Mouse (Mus musculus) ES-E14 (cell line): ENCODE results near the gene Map10. TPM values are rescaled to one million over a fixed set of nuclear protein-coding genes. Genes with fewer than 3 reads are reported as not detected.

ENCODE experiments used
- DNase-seq: peaks from one replicate; pipeline ENCODE4 v3.0.0-alpha.2; 2013; ENCODE audit warnings: low read depth, low spot score
- H3K27ac ChIP-seq: 2 replicates; pipeline ENCODE4 v1.5.1; 2012; ENCODE audit warnings: low read depth, mild to moderate bottlenecking, low read length, moderate library complexity, mixed read lengths; ENCODE audit not compliant: poor library complexity, insufficient read depth, severe bottlenecking
- H3K36me3 ChIP-seq: 2 replicates; pipeline ENCODE4 v1.6.1; 2012; ENCODE audit warnings: mild to moderate bottlenecking, low read length, moderate library complexity, mixed read lengths; ENCODE audit not compliant: control insufficient read depth, poor library complexity, insufficient read depth, severe bottlenecking
- H3K4me1 ChIP-seq, 2 experiments: fragments of 150-350 bp in 1 of 2; sonication (generic) in 1 of 2; 2 replicates each; pipeline ENCODE4 v1.6.1; 2012; ENCODE audit warnings: low read length in 2 of 2, mild to moderate bottlenecking in 1 of 2, mixed read lengths in 1 of 2; ENCODE audit not compliant: control insufficient read depth in 2 of 2, insufficient read depth in 2 of 2, poor library complexity in 1 of 2
- H3K4me3 ChIP-seq, 2 experiments: fragments of 150-350 bp in 1 of 2; sonication (generic) in 1 of 2; 2 replicates each; pipeline ENCODE4 v1.5.1; 2012; ENCODE audit warnings: low read length in 2 of 2, low read depth in 1 of 2, mild to moderate bottlenecking in 1 of 2, mixed read lengths in 1 of 2; ENCODE audit not compliant: insufficient read depth in 1 of 2, poor library complexity in 1 of 2, severe bottlenecking in 1 of 2
- H3K9ac ChIP-seq: 2 replicates; pipeline ENCODE4 v1.6.1; 2012; ENCODE audit warnings: low read depth, mild to moderate bottlenecking, low read length, mixed read lengths; ENCODE audit not compliant: poor library complexity, insufficient read depth, severe bottlenecking
- H3K9me3 ChIP-seq: fragments of 150-350 bp; sonication (generic); 2 replicates; pipeline ENCODE4 v1.6.1; 2012; ENCODE audit warnings: low read depth, mild to moderate bottlenecking, low read length; ENCODE audit not compliant: control insufficient read depth, insufficient read depth
- CHD2 ChIP-seq: IDR thresholded peaks from 2 replicates; pipeline ENCODE4 v1.6.1; 2014; ENCODE audit warnings: mild to moderate bottlenecking, low read depth, low read length, inconsistent platforms
- HCFC1 ChIP-seq: IDR thresholded peaks from 2 replicates; pipeline ENCODE4 v1.6.1; 2012; ENCODE audit warnings: low read length, inconsistent platforms, borderline replicate concordance; ENCODE audit not compliant: insufficient read depth
- MAFK ChIP-seq: IDR thresholded peaks from 2 replicates; pipeline ENCODE4 v1.6.1; 2014; ENCODE audit warnings: mild to moderate bottlenecking, low read depth, low read length, inconsistent platforms; ENCODE audit not compliant: insufficient read depth
- ZC3H11A ChIP-seq: IDR thresholded peaks from 2 replicates; pipeline ENCODE4 v1.6.1; 2012; ENCODE audit warnings: low read depth, mild to moderate bottlenecking, inconsistent platforms, low read length, borderline replicate concordance
- ZNF384 ChIP-seq: IDR thresholded peaks from 2 replicates; pipeline ENCODE4 v1.6.1; 2012; ENCODE audit warnings: low read depth, low read length, inconsistent platforms
- in situ Hi-C, 2 experiments: fragments of 600-800 bp; cut with MboI; formaldehyde crosslinking; loops; one replicate each; pipeline ENCODE4 v1.15.1; 2025; ENCODE audit warnings: low sequenced_read_pairs in 2 of 2, inconsistent platforms in 1 of 2; ENCODE audit not compliant: unreplicated experiment in 2 of 2
- total RNA-seq: library from RNA; depleted of rRNA; stranded (reverse); fragments of 300-350 nt; gene quantifications from 2 replicates; pipeline ENCODE4 v1.2.3, GENCODE M21; 2012

The Map10 gene
- total RNA-seq, 1 experiment: 6.4 TPM

DNA sequence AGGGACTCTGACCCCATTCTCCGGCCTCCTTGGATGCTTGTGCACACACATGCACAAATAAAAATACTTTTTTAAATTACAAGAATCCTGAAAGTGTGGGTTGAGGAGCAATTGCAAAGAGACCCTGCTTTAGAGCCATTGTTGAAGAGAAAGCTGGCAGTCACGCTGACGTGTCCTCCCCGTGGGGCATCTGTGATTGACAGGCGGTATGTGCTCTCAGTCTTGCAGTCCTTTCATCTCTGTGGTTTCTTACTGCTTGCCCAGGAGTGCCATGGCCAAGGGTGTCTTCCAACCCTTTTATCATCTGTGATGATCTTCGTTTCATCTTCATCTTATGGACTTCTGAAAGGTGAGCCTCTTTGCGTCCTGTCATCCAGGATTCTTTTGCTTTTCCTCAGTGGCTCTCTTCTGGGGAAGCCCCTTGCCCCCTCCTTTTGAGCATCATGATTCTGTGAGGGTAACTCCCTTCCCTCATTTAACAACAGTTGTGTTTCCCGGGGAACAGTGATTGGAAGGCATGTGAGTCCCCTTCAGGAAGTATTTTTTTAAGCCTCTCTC lies 11.3 kb downstream of the Map10 start:
- Histone ChIP-seq H3K4me1 (peaks cover 0 to 4% of the 10 kb centered on the region in 2 experiments; a peak in 1 of 4 replicates), H3K9me3 (no peaks in the 10 kb centered on the region), H3K36me3 (no peaks in the 10 kb centered on the region), H3K27ac (no peak overlapping the region), H3K4me3 (no peak overlapping the region), H3K9ac (no peak overlapping the region)
- no peak for DNase-seq
- in situ Hi-C loops: no loop called here
- no peak for TF ChIP-seq HCFC1
- no peak for TF ChIP-seq ZNF384
- no peak for TF ChIP-seq CHD2
- TF ChIP-seq ZC3H11A: no peak
- TF ChIP-seq MAFK: no peak

DNA sequence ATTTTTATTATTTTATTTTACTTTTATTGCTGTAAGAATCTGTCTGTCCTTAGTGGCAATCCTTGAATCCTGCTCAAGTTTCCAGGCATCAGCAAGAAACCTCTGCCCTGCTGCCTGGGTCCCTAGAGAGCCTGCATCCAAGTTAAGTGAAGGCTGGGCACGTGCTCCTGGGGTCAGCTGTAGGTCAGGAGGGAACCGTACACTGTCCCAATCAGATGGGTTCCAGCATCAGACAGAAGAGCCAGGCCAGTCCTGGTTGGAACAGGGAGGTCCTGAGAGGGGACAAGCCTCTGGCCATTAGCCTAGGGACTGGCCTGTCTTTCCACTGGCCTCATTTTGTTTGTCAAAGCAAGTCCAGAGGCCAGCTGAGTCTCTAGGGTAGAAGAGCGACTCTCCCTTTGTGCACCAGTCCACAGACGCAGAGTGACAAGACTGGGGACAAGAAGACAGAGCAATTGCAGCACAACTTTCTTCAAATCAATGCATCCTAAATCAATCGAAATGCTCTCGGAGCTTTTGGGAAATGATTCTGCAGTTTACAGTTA lies 15.7 kb downstream of the Map10 start:
- H3K9me3 ChIP-seq: no peaks in the 10 kb centered on the region
- no peak for DNase-seq
- in situ Hi-C loops: no loop called here

DNA sequence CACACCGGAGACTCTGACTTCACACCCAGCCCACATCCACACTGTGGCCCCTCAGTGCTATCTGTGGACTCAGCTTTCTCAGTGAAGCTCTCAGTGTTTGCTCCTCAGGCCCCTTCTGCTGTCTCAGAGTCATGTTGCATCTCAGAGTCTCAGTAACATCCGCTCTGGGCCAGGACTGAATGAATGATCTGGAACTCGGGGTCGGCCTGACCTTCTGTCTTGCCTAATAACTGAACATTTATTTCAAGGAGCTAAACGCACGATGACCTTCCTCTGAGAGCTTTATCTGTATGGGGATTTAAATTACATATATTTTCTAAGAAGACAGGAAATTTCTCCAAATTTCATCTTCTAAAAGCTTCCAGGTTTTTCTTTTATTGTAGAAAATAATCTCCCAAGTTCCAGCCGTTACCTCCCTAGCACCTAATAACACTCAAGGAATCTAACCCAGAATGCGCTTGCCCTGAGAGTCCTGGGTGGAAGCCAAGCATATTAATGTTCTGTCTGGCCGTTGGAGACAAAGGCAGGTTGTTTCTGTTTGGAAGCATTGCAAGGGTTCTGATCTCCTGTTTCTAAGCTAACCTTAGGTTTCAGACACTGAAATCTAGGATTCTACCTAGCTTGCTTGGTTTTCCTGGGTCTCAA lies 16.7 kb downstream of the Map10 start:
- Histone ChIP-seq H3K36me3 (no peaks in the 10 kb centered on the region), H3K9me3 (no peaks in the 10 kb centered on the region), H3K27ac (no peak overlapping the region), H3K4me3 (no peak overlapping the region), H3K9ac (no peak overlapping the region), H3K4me1 (peaks cover 5 to 15% of the 10 kb centered on the region in 2 experiments; a peak in 3 of 4 replicates)
- in situ Hi-C loops: no loop called here
- TF ChIP-seq HCFC1 (no peak), MAFK (no peak), ZC3H11A (no peak), ZNF384 (no peak), CHD2 (no peak)
- no peak for DNase-seq

More for the DNA sequence above, 15.7 kb downstream of the Map10 start:
- Histone ChIP-seq H3K9ac (no peak overlapping the region), H3K4me3 (no peak overlapping the region), H3K36me3 (no peaks in the 10 kb centered on the region), H3K4me1 (peaks cover 5 to 13% of the 10 kb centered on the region in 2 experiments; a peak in 2 of 4 replicates), H3K27ac (no peak overlapping the region)
- TF ChIP-seq ZNF384 (no peak), HCFC1 (no peak), ZC3H11A (no peak), MAFK (no peak), CHD2 (no peak)

DNA sequence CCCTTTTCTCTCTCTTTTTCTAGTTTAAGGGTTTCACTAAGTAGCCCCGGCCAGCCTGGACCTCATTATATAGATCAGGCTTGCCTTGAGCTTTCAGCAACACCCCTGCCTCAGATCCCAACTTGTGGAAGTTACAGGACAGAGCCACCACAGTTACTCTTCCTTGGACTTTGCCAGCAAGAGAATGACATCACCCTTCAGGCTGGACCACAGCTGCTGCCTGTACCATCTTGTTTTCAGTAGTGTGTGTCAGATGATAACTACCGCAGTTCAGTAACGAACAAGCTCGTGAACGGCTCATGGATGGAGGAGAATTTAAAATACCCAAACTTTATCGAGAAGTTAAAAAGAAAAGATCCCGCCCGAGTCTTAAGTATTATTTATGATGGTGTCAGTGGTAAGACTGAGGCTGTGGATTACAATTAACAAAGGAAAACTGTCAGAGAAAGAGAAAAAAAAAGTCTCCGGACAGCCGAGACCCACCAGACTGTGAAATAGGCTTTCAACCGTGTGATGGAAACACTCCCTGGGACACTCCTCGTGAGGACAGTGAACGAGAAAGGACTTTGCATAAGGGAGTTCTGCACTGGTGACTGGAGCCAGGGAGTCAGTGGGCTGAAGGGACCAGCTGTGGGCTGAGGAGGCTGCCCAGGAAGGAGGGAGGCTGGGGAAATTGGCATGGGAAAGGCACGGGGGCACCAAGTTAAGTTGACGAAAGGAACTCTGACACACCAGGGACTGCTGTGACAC lies 20.7 kb downstream of the Map10 start:
- H3K9me3 ChIP-seq: no peaks in the 10 kb centered on the region
- H3K4me1 ChIP-seq: peaks cover 11 to 18% of the 10 kb centered on the region in 2 experiments
- TF ChIP-seq ZC3H11A (no peak), CHD2 (no peak), HCFC1 (no peak), ZNF384 (no peak), MAFK (no peak)
- H3K27ac ChIP-seq: no peak overlapping the region
- H3K36me3 ChIP-seq: no peaks in the 10 kb centered on the region
- in situ Hi-C loops: no loop called here
- no peak for DNase-seq
- H3K9ac ChIP-seq: no peak overlapping the region
- H3K4me3 ChIP-seq: no peak overlapping the region
